Mouse (Mus musculus): ENCODE results near the gene Hus1. TPM values are rescaled to one million over a fixed set of nuclear protein-coding genes. Genes with fewer than 3 reads are reported as not detected.
A peak's percentile ranks its signal among the peaks of the same experiment; 100 is the strongest.

The Hus1 gene
- total RNA-seq, 2 experiments from 2014 or later, result 11.5 to 12.1 TPM

DNA sequence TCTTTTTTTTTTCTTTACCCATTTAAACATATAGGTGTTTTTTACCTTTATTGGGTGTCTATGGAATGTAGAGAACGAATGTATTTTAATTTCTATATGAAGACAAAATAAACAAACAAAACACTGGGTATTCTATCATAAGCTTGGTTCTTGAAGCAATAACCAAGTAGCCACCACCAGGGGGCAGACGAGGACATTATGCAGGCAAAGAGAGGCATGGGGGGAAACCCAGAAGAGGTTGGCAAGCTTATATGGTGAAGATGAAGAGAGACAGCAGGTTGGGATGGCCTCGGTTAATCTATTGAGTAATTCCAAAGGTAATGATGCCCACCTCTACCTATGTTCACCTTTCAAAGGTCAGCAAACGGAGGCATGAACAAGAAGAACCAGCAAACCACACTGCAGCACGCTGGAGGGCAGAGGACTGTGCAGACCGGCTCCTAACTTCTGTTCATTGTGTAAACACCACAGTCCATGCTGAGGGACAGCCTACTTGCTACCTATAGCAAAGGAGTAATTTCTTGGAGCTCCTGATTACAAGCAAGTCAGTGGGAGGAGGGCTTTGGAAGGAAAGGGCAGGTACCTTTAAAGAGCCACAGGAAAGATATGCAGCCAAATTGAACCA is 27.6 kb downstream of the Hus1 start:
- DNase-seq (ENCODE audit: low spot score in 2 of 2), result peak; percentile 39 to 79

- no peak for DNase-seq (ENCODE audit: low spot score in 2 of 2)
Measured at GRCm38 (mm10) chr11:8978154-8978553, 32.8 kb downstream of the Hus1 start.

DNA sequence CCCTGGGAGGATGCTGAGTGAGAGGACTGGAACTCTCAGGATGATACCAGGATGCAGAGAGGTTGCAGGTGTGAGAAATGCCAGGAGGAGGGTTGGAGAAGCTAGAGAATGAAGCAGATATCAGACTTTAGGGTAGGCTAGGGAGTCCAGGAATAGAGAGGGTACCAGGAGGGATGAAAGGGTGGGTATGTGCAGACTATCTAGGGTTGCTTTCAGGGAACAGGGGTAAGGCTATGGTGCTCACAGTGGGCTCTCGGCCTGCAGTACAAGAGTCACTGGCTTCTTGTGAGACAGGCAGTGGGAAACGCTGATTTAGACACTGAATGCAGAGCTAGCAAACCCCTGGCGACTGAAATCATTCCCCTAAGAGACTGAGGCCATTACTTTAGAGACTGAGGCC is 37.8 kb downstream of the Hus1 start, which contains the start of gene Pkd1l1:
TSS of gene Pkd1l1 (minus strand) at position 101 of the 400 bp plus-strand sequence.
- no peak for DNase-seq (ENCODE audit: low spot score in 2 of 2)

DNA sequence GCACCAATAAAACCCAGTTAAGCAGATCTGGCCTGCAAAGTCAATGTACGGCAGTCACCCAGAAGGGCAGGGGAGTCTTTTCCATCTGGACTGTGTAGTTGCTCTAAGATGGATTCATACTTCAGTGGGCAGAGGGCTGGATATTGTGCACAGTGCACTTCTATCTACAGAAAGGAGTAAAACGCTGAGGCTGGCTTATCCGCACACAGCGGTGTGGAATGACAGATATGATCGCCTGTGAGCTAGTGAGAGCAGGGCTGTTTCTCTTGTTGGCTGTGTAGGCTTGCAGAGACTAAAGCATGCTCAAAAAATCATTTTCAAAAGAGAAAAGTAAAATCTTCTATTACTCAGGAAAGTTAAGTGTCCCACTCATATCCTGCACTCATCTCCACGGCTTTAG is 38.9 kb downstream of the Hus1 start:
- DNase-seq (ENCODE audit: low spot score in 2 of 2), result no peak

- no peak for DNase-seq (ENCODE audit: low spot score in 2 of 2)
Measured at GRCm38 (mm10) chr11:8970509-8970908, 40.5 kb downstream of the Hus1 start.

DNA sequence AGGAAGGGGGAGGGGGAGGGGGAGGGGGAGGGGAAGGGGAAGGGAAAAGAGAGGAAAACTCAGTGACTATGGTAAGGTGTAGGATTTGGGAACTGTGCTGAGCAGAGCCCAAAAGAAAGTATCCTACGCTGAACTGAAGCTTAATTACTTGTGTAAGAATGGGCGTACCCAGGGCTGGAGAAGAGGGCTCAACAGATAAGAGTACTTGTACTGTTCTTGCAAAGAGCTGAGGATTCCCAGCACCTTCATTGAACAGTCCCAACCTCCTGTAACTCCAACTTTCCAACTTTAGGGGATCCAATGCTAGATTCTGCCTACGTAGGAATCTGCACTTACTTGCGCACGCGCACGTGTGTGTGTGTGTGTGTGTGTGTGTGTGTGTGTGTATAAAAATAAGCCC is 42.9 kb downstream of the Hus1 start:
- DNase-seq (ENCODE audit: low spot score in 2 of 2), result no peak

GRCm38 (mm10) chr11:8958572-8958971 is 52.4 kb downstream of the Hus1 start:
- DNase-seq (ENCODE audit: low spot score in 2 of 2), result peak in 1 of 2 experiments; percentile 28

DNA sequence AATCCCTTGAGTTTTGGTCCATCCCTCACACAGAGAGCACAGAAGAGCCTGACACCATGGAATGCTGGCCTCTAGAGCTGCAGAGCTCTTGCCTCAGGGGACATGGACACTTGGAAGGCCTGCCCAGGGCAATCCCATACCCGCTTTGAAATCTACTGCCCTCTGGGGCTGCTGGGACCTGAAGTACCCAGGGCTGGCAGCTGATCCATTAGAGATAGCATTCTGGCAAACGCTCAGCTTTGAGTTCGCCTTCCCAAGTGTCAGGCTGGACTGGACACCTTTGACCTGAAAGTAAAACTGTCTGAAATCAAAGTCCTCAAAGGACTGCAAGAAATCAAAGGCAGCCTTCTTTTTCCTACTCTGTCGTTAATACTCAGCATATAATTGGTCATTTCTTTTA is 52.9 kb downstream of the Hus1 start:
- DNase-seq (ENCODE audit: low spot score in 2 of 2), result no peak

DNA sequence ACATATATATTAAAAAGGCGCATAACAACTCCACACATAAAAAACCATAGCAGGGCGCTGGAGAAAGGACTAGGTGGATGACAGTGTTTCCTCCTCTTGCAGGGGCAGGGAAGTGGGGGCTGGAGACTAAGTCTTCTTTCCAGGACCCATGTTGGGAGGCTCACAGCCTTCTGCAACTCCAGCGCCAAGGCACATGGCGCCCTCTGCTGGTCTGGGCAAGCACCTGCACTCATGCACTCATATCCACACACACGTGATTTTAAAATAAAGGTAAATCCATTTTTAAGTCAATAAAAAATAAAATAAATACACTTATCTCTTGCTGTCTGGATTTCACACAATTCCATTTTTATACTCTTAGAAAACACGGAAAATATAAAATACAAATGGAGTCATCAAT is 54.0 kb downstream of the Hus1 start:
- DNase-seq (ENCODE audit: low spot score in 2 of 2), result no peak

DNA sequence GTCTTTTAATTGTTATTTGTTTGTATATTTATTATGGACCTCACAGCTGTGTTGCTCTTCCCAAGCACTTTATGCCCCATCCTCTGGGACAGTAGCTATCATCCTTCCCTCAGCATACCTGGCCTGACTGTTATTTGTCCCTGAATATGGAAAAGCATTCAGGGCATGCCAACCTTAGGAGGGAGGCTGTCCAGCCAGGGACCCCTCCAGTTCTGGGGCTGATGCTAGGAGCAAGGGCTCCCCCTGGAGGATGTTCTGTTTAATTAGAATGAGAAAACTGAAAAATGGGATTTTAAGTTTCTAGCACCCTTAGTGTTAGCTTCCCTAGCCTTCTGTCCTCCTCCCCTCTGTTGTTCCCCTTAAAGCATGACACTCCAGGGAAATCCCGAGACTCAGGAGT is 55.3 kb downstream of the Hus1 start:
- DNase-seq (ENCODE audit: low spot score in 2 of 2), result peak; percentile 6 to 28

- DNase-seq (ENCODE audit: low spot score in 2 of 2), result no peak
Measured at GRCm38 (mm10) chr11:8949765-8950430, 61.1 kb downstream of the Hus1 start.

- no peak for DNase-seq (ENCODE audit: low spot score in 2 of 2)
Measured at GRCm38 (mm10) chr11:8948871-8949270, 62.1 kb downstream of the Hus1 start.

GRCm38 (mm10) chr11:8944114-8944513 is 66.9 kb downstream of the Hus1 start:
- DNase-seq (ENCODE audit: low spot score in 2 of 2), result no peak

Other genes with a start within 250 kb of the Hus1 start
- not detected for gene Pkd1l1, start 37.9 kb downstream of the Hus1 start, total RNA-seq (2021)
- gene Gm11992, start 37.4 kb upstream of the Hus1 start, total RNA-seq (2021), result under 1 TPM; 0.58 to 0.59 TPM
- under 1 TPM in 1 of 2 experiments, not detected in 1; 0.28 TPM for gene Sun3, start 37.8 kb upstream of the Hus1 start, total RNA-seq (2021)
- 1 to 10 TPM; 2.8 to 3.0 TPM for gene Upp1, start 106.9 kb upstream of the Hus1 start, total RNA-seq (2021)
- under 1 TPM; 0.02 TPM for gene Abca13, start 180.8 kb upstream of the Hus1 start, total RNA-seq (2021)

All from left cerebral cortex, adult 18-20 months (tissue).